Mouse (Mus musculus) midbrain, postnatal 0 days (tissue): Measurements from ENCODE around the gene Armc10. TPM values are rescaled to one million over a fixed set of nuclear protein-coding genes. Genes with fewer than 3 reads are reported as not detected.

Source experiments
- ATAC-seq: fragments of 200-750 bp; cut with Nextera tagmentation; 2 replicates; pipeline ENCODE4 v1.8.0; 2017; ENCODE audit warnings: moderate number of reproducible peaks, mild to moderate bottlenecking, moderate TSS enrichment, moderate library complexity; ENCODE audit not compliant: low FRiP score
- DNase-seq: peaks from one replicate; pipeline ENCODE4 v3.0.0-alpha.2; 2015; ENCODE audit warnings: low spot score
- H3K27ac ChIP-seq: fragments of 300-500 bp; sonication (generic); 2 replicates; pipeline ENCODE4 v1.5.1; 2014; ENCODE audit warnings: low read depth, mild to moderate bottlenecking, low read length, mixed read lengths
- H3K27me3 ChIP-seq: fragments of 300-500 bp; sonication (generic); 2 replicates; pipeline ENCODE4 v1.6.1; 2014; ENCODE audit warnings: low read length, control low read depth, mixed read lengths; ENCODE audit not compliant: insufficient read depth
- H3K36me3 ChIP-seq: fragments of 300-500 bp; sonication (generic); 2 replicates; pipeline ENCODE4 v1.6.1; 2014; ENCODE audit warnings: low read length, control low read depth, mixed read lengths; ENCODE audit not compliant: insufficient read depth
- H3K4me1 ChIP-seq: fragments of 300-500 bp; sonication (generic); 2 replicates; pipeline ENCODE4 v1.6.1; 2014; ENCODE audit warnings: mild to moderate bottlenecking, control low read depth, antibody characterized with exemption, low read length, mixed read lengths; ENCODE audit not compliant: insufficient read depth
- H3K4me2 ChIP-seq: fragments of 300-500 bp; sonication (generic); 2 replicates; pipeline ENCODE4 v1.6.1; 2014; ENCODE audit warnings: low read depth, mild to moderate bottlenecking, low read length, mixed read lengths; ENCODE audit not compliant: poor library complexity, severe bottlenecking
- H3K4me3 ChIP-seq: fragments of 300-500 bp; sonication (generic); 2 replicates; pipeline ENCODE4 v1.5.1; 2014; ENCODE audit warnings: low read depth, mild to moderate bottlenecking, low read length, moderate library complexity
- H3K9ac ChIP-seq: fragments of 300-500 bp; sonication (generic); replicated peaks from 2 replicates; pipeline ENCODE4 v1.6.1; 2014; ENCODE audit warnings: mild to moderate bottlenecking, low read length, moderate library complexity, mixed read lengths; ENCODE audit not compliant: poor library complexity, severe bottlenecking
- H3K9me3 ChIP-seq: fragments of 300-500 bp; sonication (generic); 2 replicates; pipeline ENCODE4 v1.6.1; 2016; ENCODE audit warnings: low read length, control low read depth
- CTCF ChIP-seq: IDR thresholded peaks from 2 replicates; pipeline ENCODE4 v1.5.1; 2016; ENCODE audit warnings: antibody characterized with exemption, mild to moderate bottlenecking
- WGBS: fragments of 180-500 bp; shearing (Covaris S2); extraction: QIAGEN DNeasy Blood & Tissue Kit; methylation state at CpG from one replicate; pipeline ENCODE4 v1.1.7; 2014; 5-methylcytosine and 5-hydroxymethylcytosine counted together
- polyA plus RNA-seq: library from polyadenylated mRNA; unstranded; fragments of >200 nt; fragmentation: Nextera tagmentation; extraction: Ambion mirVana; gene quantifications from 2 replicates; pipeline ENCODE4 v1.2.1, GENCODE M21; 2015
- total RNA-seq: library from RNA; depleted of rRNA; stranded (reverse); fragments of >200 nt; gene quantifications from 2 replicates; pipeline ENCODE4 v1.2.3, GENCODE M21; 2014

The Armc10 gene
- total and polyA plus RNA-seq, 2 experiments from 2014 or later: 39.1 to 86.4 TPM

DNA sequence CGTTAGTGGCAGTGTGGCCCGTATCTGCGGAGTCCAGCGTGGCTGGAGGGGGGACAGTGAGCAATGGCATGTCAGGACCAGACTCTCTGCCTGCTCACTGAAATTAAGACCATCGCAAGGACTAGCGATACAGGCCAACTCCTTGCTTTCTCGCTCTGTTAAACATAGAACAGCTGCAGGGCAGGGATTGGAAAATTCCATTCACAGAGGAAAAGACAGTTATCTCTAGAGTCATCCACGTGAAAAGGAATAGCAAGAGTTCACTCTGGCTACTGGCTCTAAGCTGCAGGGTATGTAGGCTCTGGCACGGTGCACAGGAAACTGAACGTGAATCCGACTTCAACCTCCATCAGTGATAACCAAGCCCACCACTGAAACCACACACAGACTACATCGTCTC is 29.4 kb downstream of the Armc10 start:
- no peak overlapping the region for H3K27ac ChIP-seq
- TF ChIP-seq CTCF: no peak
- no peak overlapping the region for H3K9ac ChIP-seq
- no peaks in the 10 kb centered on the region for H3K9me3 ChIP-seq
- no peak for ATAC-seq
- H3K36me3 ChIP-seq: peaks cover 9% of the 10 kb centered on the region
- WGBS: 77% methylated on average over 12 of the region's 12 CpGs
- H3K27me3 ChIP-seq: no peaks in the 10 kb centered on the region
- no peak for DNase-seq
- H3K4me1 ChIP-seq: no peaks in the 10 kb centered on the region
- no peak overlapping the region for H3K4me3 ChIP-seq
- H3K4me2 ChIP-seq: no peak overlapping the region

DNA sequence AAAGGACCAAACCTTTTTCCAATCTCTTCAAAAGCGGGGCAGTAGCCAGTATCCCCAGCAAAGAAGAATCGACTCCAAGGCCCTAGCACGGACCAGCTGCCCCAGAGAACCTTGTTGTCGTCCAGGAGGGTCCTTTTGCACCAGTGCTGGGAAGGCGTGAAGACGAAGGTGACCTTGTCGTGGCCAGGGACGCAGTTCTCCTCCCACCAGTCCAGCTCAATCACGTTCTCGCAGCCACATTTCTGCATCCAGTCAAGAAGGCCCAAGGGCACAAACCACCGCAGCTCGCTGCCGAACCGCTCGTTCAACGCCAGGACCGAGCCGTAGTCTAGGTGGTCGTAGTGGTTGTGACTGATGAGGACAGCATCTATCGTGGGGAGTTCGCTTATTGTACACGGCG is 29.9 kb downstream of the Armc10 start:
- H3K4me3 ChIP-seq: no peak overlapping the region
- H3K4me2 ChIP-seq: no peak overlapping the region
- ATAC-seq (no peak), DNase-seq (no peak)
- H3K36me3 ChIP-seq: peaks cover 9% of the 10 kb centered on the region
- H3K9ac ChIP-seq: no peak overlapping the region
- no peak for TF ChIP-seq CTCF
- WGBS: 97% methylated on average over 23 of the region's 23 CpGs
- no peaks in the 10 kb centered on the region for H3K4me1 ChIP-seq
- H3K27ac ChIP-seq: no peak overlapping the region
- H3K27me3 ChIP-seq: no peaks in the 10 kb centered on the region
- H3K9me3 ChIP-seq: no peaks in the 10 kb centered on the region

DNA sequence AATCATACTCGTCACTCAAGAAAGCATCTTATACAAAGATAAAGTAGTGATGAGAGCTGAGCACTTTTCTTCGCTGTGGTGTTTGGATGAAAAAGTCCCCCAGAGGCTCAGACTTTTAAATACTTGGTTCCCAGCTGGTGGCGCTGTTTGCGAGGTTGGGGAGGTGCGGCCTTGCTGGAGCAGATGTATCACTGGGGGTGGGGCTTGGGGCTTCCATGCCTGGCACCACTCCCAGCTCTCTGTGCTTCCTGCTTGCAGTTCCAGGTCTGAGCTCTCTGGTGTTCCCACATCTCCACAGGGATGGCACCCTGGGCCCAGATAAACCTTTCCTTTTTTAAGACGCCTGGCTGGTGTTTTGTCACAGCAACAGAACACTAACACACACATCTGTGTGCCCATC is 32.3 kb downstream of the Armc10 start:
- no peak overlapping the region for H3K9ac ChIP-seq
- no peak for TF ChIP-seq CTCF
- ATAC-seq (no peak), DNase-seq (no peak)
- peaks cover 9% of the 10 kb centered on the region for H3K36me3 ChIP-seq
- WGBS: 96% methylated on average over 6 of the region's 6 CpGs
- no peak overlapping the region for H3K27ac ChIP-seq
- H3K4me1 ChIP-seq: no peaks in the 10 kb centered on the region
- no peaks in the 10 kb centered on the region for H3K27me3 ChIP-seq
- H3K9me3 ChIP-seq: no peaks in the 10 kb centered on the region
- H3K4me3 ChIP-seq: no peak overlapping the region
- no peak overlapping the region for H3K4me2 ChIP-seq

DNA sequence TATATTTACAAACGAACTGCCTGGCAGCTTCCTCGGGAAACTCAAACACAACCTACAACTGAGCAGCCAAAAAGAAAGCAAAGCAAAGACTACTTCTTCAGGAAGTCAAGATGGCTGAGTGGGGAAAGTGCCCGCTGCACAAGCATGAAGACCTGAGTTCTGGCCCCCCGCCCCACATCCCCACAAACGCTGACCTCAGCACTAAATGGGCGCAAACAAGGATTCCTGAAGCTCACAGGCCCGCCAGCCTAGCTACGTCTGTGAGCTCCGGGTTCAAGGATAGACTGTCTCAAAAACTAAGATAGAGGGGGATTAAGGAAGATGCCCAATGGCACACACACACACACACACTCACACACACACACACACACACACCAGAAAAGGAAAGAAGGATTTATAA is 32.8 kb downstream of the Armc10 start:
- ATAC-seq (no peak), DNase-seq (no peak)
- no peak overlapping the region for H3K4me3 ChIP-seq
- H3K27me3 ChIP-seq: no peaks in the 10 kb centered on the region
- no peak overlapping the region for H3K9ac ChIP-seq
- 95% methylated on average over 9 of the region's 9 CpGs for WGBS
- no peak overlapping the region for H3K4me2 ChIP-seq
- no peaks in the 10 kb centered on the region for H3K4me1 ChIP-seq
- H3K27ac ChIP-seq: no peak overlapping the region
- H3K9me3 ChIP-seq: no peaks in the 10 kb centered on the region
- H3K36me3 ChIP-seq: peaks cover 9% of the 10 kb centered on the region
- no peak for TF ChIP-seq CTCF

DNA sequence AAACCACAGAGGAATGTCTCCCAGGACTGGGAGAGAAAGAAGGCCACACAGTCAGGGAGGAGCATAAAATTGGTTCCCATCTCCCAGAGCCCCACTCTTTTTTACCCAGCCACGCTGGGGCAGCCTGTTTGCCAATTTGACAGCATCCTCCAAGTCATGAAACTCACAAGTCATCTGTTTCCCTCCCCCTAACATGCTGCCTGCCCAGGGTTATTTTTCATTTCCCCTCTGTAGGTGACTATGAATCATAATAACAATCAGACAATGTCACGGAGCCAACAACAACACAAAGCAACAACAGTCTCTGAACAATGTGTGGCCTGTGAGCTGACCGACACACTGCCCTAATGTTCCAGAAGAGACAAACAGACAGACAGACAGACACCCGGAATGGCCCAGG is 34.4 kb downstream of the Armc10 start:
- Histone ChIP-seq H3K4me1 (no peaks in the 10 kb centered on the region), H3K27ac (no peak overlapping the region), H3K4me3 (no peak overlapping the region), H3K27me3 (no peaks in the 10 kb centered on the region), H3K4me2 (no peak overlapping the region), H3K9ac (no peak overlapping the region), H3K9me3 (no peaks in the 10 kb centered on the region), H3K36me3 (peaks cover 1% of the 10 kb centered on the region)
- DNase-seq (no peak), ATAC-seq (no peak)
- TF ChIP-seq CTCF: no peak
- WGBS: 76% methylated on average over 4 of the region's 4 CpGs

DNA sequence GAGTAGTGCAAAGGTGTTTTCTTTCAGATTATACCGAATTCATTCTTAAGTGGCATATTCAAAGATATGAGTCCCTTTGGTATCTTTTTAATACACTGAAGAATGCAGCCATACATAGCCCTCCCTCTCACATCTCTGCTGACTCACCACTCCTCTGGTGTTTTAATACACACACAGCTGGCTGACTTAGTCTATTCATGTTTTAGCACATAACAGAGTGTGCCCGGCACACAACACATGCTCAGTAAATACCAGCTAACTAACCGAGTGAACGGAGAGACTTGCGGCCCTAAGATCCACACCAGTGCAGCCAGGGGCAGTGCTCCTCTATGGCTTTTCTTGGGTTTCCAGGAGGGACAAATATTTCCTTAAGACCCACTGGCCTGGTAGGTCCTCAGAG is 35.3 kb downstream of the Armc10 start:
- H3K9ac ChIP-seq: no peak overlapping the region
- no peak for DNase-seq
- 81% methylated on average over 5 of the region's 5 CpGs for WGBS
- no peaks in the 10 kb centered on the region for H3K4me1 ChIP-seq
- H3K36me3 ChIP-seq: no peaks in the 10 kb centered on the region; the same call in 1 of the 2 replicates
- TF ChIP-seq CTCF: no peak
- H3K9me3 ChIP-seq: no peaks in the 10 kb centered on the region
- no peak for ATAC-seq
- H3K27ac ChIP-seq: no peak overlapping the region
- no peaks in the 10 kb centered on the region for H3K27me3 ChIP-seq
- H3K4me2 ChIP-seq: no peak overlapping the region
- H3K4me3 ChIP-seq: no peak overlapping the region
